Mouse (Mus musculus) liver, postnatal 0 days (tissue): ENCODE measurements around the gene Zfp42.

Source experiments
- CTCF ChIP-seq: sonication (generic); IDR thresholded peaks from 2 replicates; pipeline ENCODE4 v1.5.1; 2016; ENCODE audit warnings: antibody characterized with exemption, low read depth
- EP300 ChIP-seq: IDR thresholded peaks from 2 replicates; pipeline ENCODE4 v1.6.1; 2016; ENCODE audit warnings: antibody characterized with exemption, low read depth, mild to moderate bottlenecking

DNA sequence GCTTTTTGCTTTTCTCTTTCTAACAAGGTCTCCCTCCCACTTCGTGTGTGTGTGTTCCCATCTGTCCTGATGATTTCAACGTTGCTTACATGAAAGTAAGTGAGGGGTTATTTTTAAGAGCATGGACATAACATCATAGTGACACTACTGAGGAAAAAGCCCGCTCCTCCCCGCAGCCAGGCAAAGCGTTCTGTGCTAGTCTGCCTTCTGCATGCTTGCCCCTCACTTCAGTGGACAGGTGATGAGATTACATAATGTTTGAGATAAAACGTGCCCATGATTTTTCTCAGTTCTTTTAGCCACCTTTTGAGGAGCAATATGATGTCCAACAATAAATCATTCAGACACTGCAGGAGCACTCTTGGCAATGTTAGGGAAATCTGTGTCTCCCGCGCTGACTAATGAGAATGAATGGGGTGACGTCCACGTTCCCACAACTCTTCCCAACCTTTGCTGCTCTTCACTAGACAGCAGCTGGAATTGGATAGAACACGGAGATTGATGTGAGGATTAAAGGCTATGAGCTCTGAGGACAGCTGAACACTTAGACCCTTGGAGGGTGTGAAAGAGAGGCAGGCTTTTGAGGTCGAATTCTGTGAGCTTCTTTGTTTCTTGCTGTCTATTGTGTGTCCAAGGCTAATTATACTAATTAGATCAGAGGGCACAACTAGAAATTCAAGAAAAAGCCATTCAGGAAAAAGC is 49.4 kb upstream of the Zfp42 start:
- TF ChIP-seq CTCF = no peak
- no peak for TF ChIP-seq EP300
